Mouse (Mus musculus) stomach, postnatal 0 days (tissue): ENCODE data around the gene Myo9a.

Experiments used
- CTCF ChIP-seq: IDR thresholded peaks from 2 replicates; pipeline ENCODE4 v1.5.1; 2016; ENCODE audit warnings: antibody characterized with exemption, low read depth, mild to moderate bottlenecking, moderate library complexity
- EP300 ChIP-seq: optimal IDR thresholded peaks from 2 replicates; pipeline ENCODE3; 2016; ENCODE audit warnings: antibody characterized with exemption

GRCm38 (mm10) chr9:59971263-59971662 is 220.6 kb downstream of the Myo9a start:
- TF ChIP-seq CTCF (no peak), EP300 (no peak)
